Mouse (Mus musculus) lung, postnatal 0 days (tissue): ENCODE data around the gene Agpat2. TPM values are rescaled to one million over a fixed set of nuclear protein-coding genes. Genes with fewer than 3 reads are reported as not detected.

Experiments used
- ATAC-seq: fragments of 200-750 bp; cut with Nextera tagmentation; 2 replicates; pipeline ENCODE4 v1.8.0; 2017; ENCODE audit warnings: moderate library complexity
- DNase-seq: peaks from one replicate; pipeline ENCODE4 v3.0.0-alpha.2; 2016; ENCODE audit warnings: low spot score
- H3K27ac ChIP-seq: fragments of 300-500 bp; sonication (generic); 2 replicates; pipeline ENCODE4 v1.5.1; 2014; ENCODE audit warnings: antibody characterized with exemption, mild to moderate bottlenecking, low read length, mixed read lengths
- H3K27me3 ChIP-seq: fragments of 300-500 bp; sonication (generic); replicated peaks from 2 replicates; pipeline ENCODE4 v1.6.1; 2014; ENCODE audit warnings: low read length, mixed read lengths; ENCODE audit not compliant: insufficient read depth
- H3K36me3 ChIP-seq: fragments of 300-500 bp; sonication (generic); 2 replicates; pipeline ENCODE4 v1.6.1; 2014; ENCODE audit warnings: low read length, mixed read lengths; ENCODE audit not compliant: insufficient read depth
- H3K4me1 ChIP-seq: fragments of 300-500 bp; sonication (generic); 2 replicates; pipeline ENCODE4 v1.6.1; 2014; ENCODE audit warnings: antibody characterized with exemption, low read depth, low read length, mixed read lengths; ENCODE audit not compliant: insufficient read depth
- H3K4me2 ChIP-seq: fragments of 300-500 bp; sonication (generic); replicated peaks from 2 replicates; pipeline ENCODE4 v1.6.1; 2014; ENCODE audit warnings: low read depth, mild to moderate bottlenecking, low read length, moderate library complexity, mixed read lengths
- H3K4me3 ChIP-seq: fragments of 300-500 bp; sonication (generic); 2 replicates; pipeline ENCODE4 v1.5.1; 2014; ENCODE audit warnings: low read depth, low read length
- H3K9ac ChIP-seq: fragments of 300-500 bp; sonication (generic); replicated peaks from 2 replicates; pipeline ENCODE4 v1.6.1; 2014; ENCODE audit warnings: low read depth, mild to moderate bottlenecking
- H3K9me3 ChIP-seq: fragments of 300-500 bp; sonication (generic); 2 replicates; pipeline ENCODE4 v1.6.1; 2016; ENCODE audit warnings: low read length, mixed read lengths
- CTCF ChIP-seq: IDR thresholded peaks from 2 replicates; pipeline ENCODE4 v1.5.1; 2016; ENCODE audit warnings: antibody characterized with exemption, mild to moderate bottlenecking
- EP300 ChIP-seq: IDR thresholded peaks from 2 replicates; pipeline ENCODE4 v1.6.1; 2016; ENCODE audit warnings: antibody characterized with exemption, mild to moderate bottlenecking, control low read depth
- WGBS: fragments of 180-500 bp; shearing (Covaris S2); extraction: QIAGEN DNeasy Blood & Tissue Kit; methylation state at CpG from one replicate; pipeline ENCODE4 v1.1.7; 2014; 5-methylcytosine and 5-hydroxymethylcytosine counted together
- polyA plus RNA-seq: library from polyadenylated mRNA; unstranded; fragments of >200 nt; fragmentation: Nextera tagmentation; extraction: Ambion mirVana; gene quantifications from 2 replicates; pipeline ENCODE4 v1.2.1, GENCODE M21; 2015

The Agpat2 gene
- polyA plus RNA-seq, 1 experiment from 2014 or later, result 72.8 TPM

GRCm38 (mm10) chr2:26626081-26626480 is 21.9 kb upstream of the Agpat2 start:
- no peak overlapping the region for H3K4me2 ChIP-seq
- no peaks in the 10 kb centered on the region for H3K4me1 ChIP-seq
- no peak overlapping the region for H3K9ac ChIP-seq
- peak; percentile 65 for ATAC-seq
- H3K27me3 ChIP-seq, result no peaks in the 10 kb centered on the region
- H3K9me3 ChIP-seq, result no peaks in the 10 kb centered on the region
- no peak overlapping the region for H3K4me3 ChIP-seq
- 44% methylated on average over 3 of the region's 3 CpGs for WGBS
- DNase-seq, result peak; percentile 74
- no peak overlapping the region for H3K27ac ChIP-seq
- TF ChIP-seq EP300 (no peak), CTCF (peak; percentile 52)
- no peaks in the 10 kb centered on the region for H3K36me3 ChIP-seq

GRCm38 (mm10) chr2:26625419-26625818 is 21.2 kb upstream of the Agpat2 start:
- H3K9ac ChIP-seq, result no peak overlapping the region

DNA sequence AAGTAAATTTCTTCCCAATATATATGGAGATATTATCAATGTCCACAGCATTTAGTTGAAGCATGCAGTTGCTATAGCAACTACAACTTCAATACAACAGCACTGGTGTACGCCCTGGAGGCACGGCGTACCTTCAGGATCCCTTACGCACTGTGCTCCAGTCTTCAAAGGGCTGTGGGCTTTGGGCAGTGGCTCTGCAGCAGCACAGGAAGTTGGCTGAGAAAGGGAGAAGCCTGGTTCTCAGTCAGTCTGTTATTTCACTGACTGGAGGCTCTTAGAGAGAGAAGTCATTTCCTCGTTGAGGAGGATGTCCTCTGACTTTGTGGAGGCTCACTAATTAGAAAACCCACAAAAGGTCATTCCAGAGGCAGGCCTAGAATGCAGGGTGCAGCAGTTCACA is 18.8 kb upstream of the Agpat2 start:
- TF ChIP-seq EP300 (no peak), CTCF (no peak)
- Histone ChIP-seq H3K36me3 (no peaks in the 10 kb centered on the region), H3K9ac (no peak overlapping the region), H3K27ac (no peak overlapping the region), H3K27me3 (no peaks in the 10 kb centered on the region), H3K9me3 (no peaks in the 10 kb centered on the region), H3K4me1 (no peaks in the 10 kb centered on the region), H3K4me3 (no peak overlapping the region), H3K4me2 (no peak overlapping the region)
- WGBS, result 40% methylated on average over 5 of the region's 5 CpGs
- ATAC-seq, result no peak
- no peak for DNase-seq

More at GRCm38 (mm10) chr2:26625419-26625818, 21.2 kb upstream of the Agpat2 start:
- H3K36me3 ChIP-seq, result no peaks in the 10 kb centered on the region
- ATAC-seq, result no peak
- no peaks in the 10 kb centered on the region for H3K4me1 ChIP-seq
- no peak overlapping the region for H3K4me2 ChIP-seq
- H3K4me3 ChIP-seq, result no peak overlapping the region
- H3K27ac ChIP-seq, result no peak overlapping the region
- DNase-seq, result no peak
- no peaks in the 10 kb centered on the region for H3K27me3 ChIP-seq
- TF ChIP-seq EP300, result no peak
- no peak for TF ChIP-seq CTCF
- 75% methylated on average over 3 of the region's 3 CpGs for WGBS
- no peaks in the 10 kb centered on the region for H3K9me3 ChIP-seq

DNA sequence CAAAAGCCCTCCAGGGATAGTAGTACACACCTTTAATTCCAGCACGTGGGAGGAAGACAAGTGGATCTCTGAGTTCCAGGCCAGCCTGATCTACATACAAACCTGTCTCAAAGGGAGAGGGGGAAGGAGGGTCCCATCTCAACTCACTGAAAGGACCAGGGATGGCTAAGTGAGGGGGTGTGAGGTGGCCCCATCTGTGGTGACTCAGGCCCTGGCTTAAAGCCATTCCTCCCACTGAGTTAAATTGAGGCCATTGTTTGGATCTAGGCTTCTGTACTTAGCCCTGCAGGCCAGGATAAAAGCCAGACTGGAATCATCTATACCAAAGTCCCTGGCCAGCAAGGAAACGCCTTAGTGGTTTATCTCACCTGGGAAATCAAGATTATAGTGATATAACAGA is 17.0 kb upstream of the Agpat2 start:
- H3K27me3 ChIP-seq, result no peaks in the 10 kb centered on the region
- H3K9me3 ChIP-seq, result no peaks in the 10 kb centered on the region
- ATAC-seq (no peak), DNase-seq (no peak)
- H3K4me2 ChIP-seq, result no peak overlapping the region
- H3K4me3 ChIP-seq, result no peak overlapping the region
- no peaks in the 10 kb centered on the region for H3K36me3 ChIP-seq
- no peaks in the 10 kb centered on the region for H3K4me1 ChIP-seq
- WGBS, result 50% methylated on average over 2 of the region's 2 CpGs
- no peak overlapping the region for H3K9ac ChIP-seq
- TF ChIP-seq CTCF (no peak), EP300 (no peak)
- no peak overlapping the region for H3K27ac ChIP-seq

- no peaks in the 10 kb centered on the region for H3K36me3 ChIP-seq
- no peak overlapping the region for H3K4me2 ChIP-seq
- ATAC-seq (no peak), DNase-seq (no peak)
- no peak overlapping the region for H3K27ac ChIP-seq
- H3K4me3 ChIP-seq, result no peak overlapping the region
- no peaks in the 10 kb centered on the region for H3K27me3 ChIP-seq
- no peaks in the 10 kb centered on the region for H3K4me1 ChIP-seq
- WGBS, result 51% methylated on average over 6 of the region's 7 CpGs
- TF ChIP-seq CTCF (no peak), EP300 (no peak)
- H3K9me3 ChIP-seq, result no peaks in the 10 kb centered on the region
- no peak overlapping the region for H3K9ac ChIP-seq
Observed at GRCm38 (mm10) chr2:26617928-26618327, 13.7 kb upstream of the Agpat2 start.

- H3K4me1 ChIP-seq, result no peaks in the 10 kb centered on the region
- no peaks in the 10 kb centered on the region for H3K36me3 ChIP-seq
- H3K27me3 ChIP-seq, result no peaks in the 10 kb centered on the region
- 51% methylated on average over 6 of the region's 6 CpGs for WGBS
- no peaks in the 10 kb centered on the region for H3K9me3 ChIP-seq
- DNase-seq, result no peak
- H3K4me3 ChIP-seq, result no peak overlapping the region
- no peak for TF ChIP-seq CTCF
- no peak overlapping the region for H3K9ac ChIP-seq
- H3K4me2 ChIP-seq, result no peak overlapping the region
- no peak overlapping the region for H3K27ac ChIP-seq
- no peak for ATAC-seq
Observed at GRCm38 (mm10) chr2:26617331-26617730, 13.1 kb upstream of the Agpat2 start.
